Mouse (Mus musculus) cerebellum, adult 2 months (tissue): ENCODE measurements at regions not wholly inside any gene's neighbourhood (a gene's known extent, or its start where the extent isn't known, plus 50 kb on each side); places are given as distances from the start of the nearest gene placed in this dataset.

ENCODE experiments used
- CTCF ChIP-seq: fragments of 200-500 bp; IDR thresholded peaks from 2 replicates; pipeline ENCODE4 v1.5.1; 2011; ENCODE audit warnings: low read depth, mild to moderate bottlenecking, control low read depth, low read length, moderate library complexity, borderline replicate concordance; ENCODE audit not compliant: insufficient read depth
- POLR2A ChIP-seq: fragments of 200-500 bp; IDR thresholded peaks from 2 replicates; pipeline ENCODE4 v1.6.1; 2011; ENCODE audit warnings: low read length, control low read depth, borderline replicate concordance; ENCODE audit not compliant: insufficient read depth

DNA sequence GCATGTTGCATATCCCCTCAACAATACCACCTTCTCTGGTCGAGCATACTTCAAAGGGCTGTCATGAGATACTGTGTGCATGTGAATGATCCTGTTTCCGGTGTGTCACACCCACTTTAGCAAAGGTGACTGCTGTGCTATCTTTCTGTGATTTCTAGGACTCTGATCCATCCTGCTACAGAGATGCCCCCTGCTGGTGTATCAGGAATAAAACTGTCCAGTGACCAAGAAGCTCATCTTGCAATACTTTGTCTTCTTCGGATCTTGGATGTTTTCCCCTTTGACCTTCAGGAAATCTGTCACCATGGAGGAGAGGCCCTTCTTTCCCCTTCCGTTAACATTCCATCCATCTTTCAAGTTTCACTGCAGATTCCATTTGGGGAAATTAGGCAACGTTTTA is 177.5 kb upstream of the Npvf start:
- TF ChIP-seq POLR2A, result no peak
- no peak for TF ChIP-seq CTCF
